Mouse (Mus musculus) lung, embryonic 15.5 days (tissue): Measurements from ENCODE around the gene Mif. TPM values are rescaled to one million over a fixed set of nuclear protein-coding genes. Genes with fewer than 3 reads are reported as not detected.
"Not testable (repeated sequence)": the region's sequence is repeated elsewhere in the genome, so short reads cannot be mapped to it uniquely, and the experiment has no call there.

Experiments used
- ATAC-seq: fragments of 200-750 bp; cut with Nextera tagmentation; 2 replicates; pipeline ENCODE4 v1.8.0; 2017; ENCODE audit warnings: moderate number of reproducible peaks, borderline replicate concordance; ENCODE audit not compliant: low FRiP score, low TSS enrichment; ENCODE audit errors: extremely low read depth
- H3K27ac ChIP-seq: fragments of 300-500 bp; sonication (generic); 2 replicates; pipeline ENCODE4 v1.5.1; 2015; ENCODE audit warnings: moderate library complexity, mild to moderate bottlenecking, inconsistent platforms
- H3K27me3 ChIP-seq: fragments of 300-500 bp; sonication (generic); 2 replicates; pipeline ENCODE4 v1.6.1; 2015; ENCODE audit warnings: inconsistent platforms
- H3K36me3 ChIP-seq: fragments of 300-500 bp; sonication (generic); 2 replicates; pipeline ENCODE4 v1.6.1; 2015; ENCODE audit warnings: inconsistent platforms
- H3K4me1 ChIP-seq: fragments of 300-500 bp; sonication (generic); 2 replicates; pipeline ENCODE4 v1.6.1; 2015; ENCODE audit warnings: inconsistent platforms
- H3K4me2 ChIP-seq: fragments of 300-500 bp; sonication (generic); 2 replicates; pipeline ENCODE4 v1.6.1; 2015; ENCODE audit warnings: inconsistent platforms, mild to moderate bottlenecking, moderate library complexity
- H3K4me3 ChIP-seq: fragments of 300-500 bp; sonication (generic); 2 replicates; pipeline ENCODE4 v1.5.1; 2015; ENCODE audit warnings: mild to moderate bottlenecking, inconsistent platforms
- H3K9ac ChIP-seq: fragments of 300-500 bp; sonication (generic); 2 replicates; pipeline ENCODE4 v1.6.1; 2015; ENCODE audit warnings: inconsistent platforms
- H3K9me3 ChIP-seq: fragments of 300-500 bp; sonication (generic); 2 replicates; pipeline ENCODE4 v1.6.1; 2016; ENCODE audit warnings: inconsistent platforms
- WGBS: fragments of 180-500 bp; shearing (Covaris S2); methylation state at CpG from one replicate; pipeline ENCODE4 v1.1.7; 2015; 5-methylcytosine and 5-hydroxymethylcytosine counted together
- polyA plus RNA-seq: library from polyadenylated mRNA; unstranded; fragments of >200 nt; fragmentation: Nextera tagmentation; extraction: Ambion mirVana; gene quantifications from 2 replicates; pipeline ENCODE4 v1.2.1, GENCODE M21; 2015

Mif gene
- polyA plus RNA-seq, 1 experiment from 2014 or later, result 1,625 TPM

GRCm38 (mm10) chr10:75887504-75887903, 27.5 kb upstream of the Mif start:
- H3K9ac ChIP-seq, result not testable (repeated sequence)
- peaks cover 12% of the 10 kb centered on the region; the same call in 1 of the 2 replicates for H3K4me1 ChIP-seq
- whole genome bisulfite sequencing, result 77% methylated on average over 5 of the region's 5 CpGs

DNA sequence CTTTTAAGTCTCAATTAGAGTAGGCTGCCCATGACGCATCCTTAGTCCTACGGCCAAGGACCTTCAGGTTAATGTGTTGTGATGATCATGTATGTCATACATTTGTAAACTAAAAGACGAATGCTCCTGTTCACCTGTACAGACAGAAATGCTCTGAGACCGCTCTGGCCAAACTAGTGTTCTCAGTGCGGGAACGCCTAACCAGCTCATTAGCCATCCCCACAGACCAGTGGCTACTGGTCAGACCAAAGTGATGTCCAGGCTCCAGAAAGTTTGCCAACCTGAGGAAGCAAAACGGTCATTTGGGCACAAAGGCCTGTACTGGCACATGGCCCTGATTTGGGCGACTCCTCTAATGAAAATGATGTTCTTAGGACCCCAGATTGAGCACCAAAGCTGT, 24.7 kb upstream of the Mif start:
- Histone ChIP-seq H3K4me3 (no peak overlapping the region), H3K9ac (no peak overlapping the region), H3K27ac (no peak overlapping the region), H3K36me3 (no peaks in the 10 kb centered on the region), H3K4me2 (no peak overlapping the region), H3K9me3 (no peaks in the 10 kb centered on the region), H3K27me3 (no peaks in the 10 kb centered on the region), H3K4me1 (peaks cover 19% of the 10 kb centered on the region; the same call in 1 of the 2 replicates)
- WGBS, result 91% methylated on average over 8 of the region's 8 CpGs
- no peak for ATAC-seq

More at GRCm38 (mm10) chr10:75887504-75887903, 27.5 kb upstream of the Mif start:
- not testable (repeated sequence) for H3K4me2 ChIP-seq, H3K9me3 ChIP-seq, H3K4me3 ChIP-seq, H3K36me3 ChIP-seq, H3K27ac ChIP-seq, ATAC-seq, H3K27me3 ChIP-seq

GRCm38 (mm10) chr10:75883232-75883552, 23.2 kb upstream of the Mif start:
- no peaks in the 10 kb centered on the region for H3K9me3 ChIP-seq
- no peaks in the 10 kb centered on the region for H3K27me3 ChIP-seq
- 0 out of 2 replicates have a peak overlapping the region, but pooled peaks have one; percentile 15 for H3K27ac ChIP-seq
- peak; percentile 32 for ATAC-seq
- 1% methylated on average over 10 of the region's 10 CpGs for WGBS
- H3K4me1 ChIP-seq, result peaks cover 13% of the 10 kb centered on the region; the same call in 1 of the 2 replicates
- H3K4me2 ChIP-seq, result peak overlapping the region; percentile 40
- H3K9ac ChIP-seq, result no peak overlapping the region
- no peaks in the 10 kb centered on the region for H3K36me3 ChIP-seq
- H3K4me3 ChIP-seq, result 0 out of 2 replicates have a peak overlapping the region, but pooled peaks have one; percentile 9

DNA sequence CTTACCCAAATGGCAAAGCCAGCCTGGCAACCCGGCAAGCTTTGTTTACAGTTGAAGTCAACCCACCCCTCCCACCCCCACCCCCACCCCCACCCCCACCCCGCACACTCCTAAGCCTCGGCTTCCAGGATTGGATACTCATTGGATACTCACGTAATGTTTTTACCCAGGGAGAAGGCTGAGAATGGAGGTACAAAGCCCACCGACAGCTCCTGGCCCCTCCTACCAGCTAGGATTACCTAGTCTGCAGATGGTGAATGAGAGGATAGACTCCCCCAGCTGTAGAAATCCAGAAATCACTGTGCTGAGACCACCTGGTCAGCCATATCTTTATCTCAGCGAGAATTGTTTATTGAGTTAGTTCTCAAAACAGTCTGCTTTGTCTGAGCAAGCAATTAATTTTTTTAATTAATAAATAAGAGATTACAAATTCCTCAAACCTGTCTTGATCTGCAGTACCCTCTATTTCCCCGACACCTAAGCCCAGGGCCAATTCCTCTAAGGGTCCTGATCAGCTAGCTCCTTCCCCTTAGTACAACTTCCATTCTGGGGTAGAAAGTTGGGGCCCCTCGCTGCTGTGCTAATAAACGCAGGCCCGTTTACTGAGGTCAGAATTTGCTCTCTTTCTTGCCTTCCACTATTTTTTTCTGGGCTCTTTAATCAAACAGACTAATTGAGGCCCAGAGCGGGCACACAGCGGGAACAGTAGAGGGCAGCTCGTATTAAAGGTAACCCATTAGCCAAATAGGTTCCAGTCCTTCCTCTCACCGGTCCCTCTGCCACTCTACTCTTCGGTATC, 22.6 kb upstream of the Mif start:
- H3K27me3 ChIP-seq, result no peaks in the 10 kb centered on the region
- H3K4me2 ChIP-seq, result peak overlapping the region; percentile 40
- no peak overlapping the region for H3K9ac ChIP-seq
- WGBS, result 7% methylated on average over 15 of the region's 15 CpGs
- no peaks in the 10 kb centered on the region for H3K36me3 ChIP-seq
- 0 out of 2 replicates have a peak overlapping the region, but pooled peaks have one; percentile 9 for H3K4me3 ChIP-seq
- no peaks in the 10 kb centered on the region for H3K9me3 ChIP-seq
- 0 out of 2 replicates have a peak overlapping the region, but pooled peaks have one; percentile 15 for H3K27ac ChIP-seq
- peaks cover 13% of the 10 kb centered on the region; the same call in 1 of the 2 replicates for H3K4me1 ChIP-seq
- no peak for ATAC-seq

GRCm38 (mm10) chr10:75881578-75882432, 21.8 kb upstream of the Mif start:
- 19% methylated on average over 20 of the region's 20 CpGs for WGBS
- peaks cover 13% of the 10 kb centered on the region; the same call in 1 of the 2 replicates for H3K4me1 ChIP-seq
- no peak overlapping the region for H3K4me2 ChIP-seq

GRCm38 (mm10) chr10:75880771-75881577, 20.9 kb upstream of the Mif start:
- Histone ChIP-seq H3K27ac (no peak overlapping the region; the same call in 1 of the 2 replicates), H3K27me3 (no peaks in the 10 kb centered on the region), H3K9ac (no peak overlapping the region), H3K36me3 (no peaks in the 10 kb centered on the region), H3K4me2 (no peak overlapping the region), H3K4me1 (peaks cover 13% of the 10 kb centered on the region; the same call in 1 of the 2 replicates), H3K9me3 (no peaks in the 10 kb centered on the region), H3K4me3 (no peak overlapping the region)
- ATAC-seq, result no peak
- 41% methylated on average over 6 of the region's 6 CpGs for WGBS

More at GRCm38 (mm10) chr10:75881578-75882432, 21.8 kb upstream of the Mif start:
- Histone ChIP-seq H3K9ac (no peak overlapping the region), H3K36me3 (no peaks in the 10 kb centered on the region), H3K9me3 (no peaks in the 10 kb centered on the region), H3K27me3 (no peaks in the 10 kb centered on the region), H3K4me3 (no peak overlapping the region), H3K27ac (no peak overlapping the region; the same call in 1 of the 2 replicates)
- ATAC-seq, result no peak

DNA sequence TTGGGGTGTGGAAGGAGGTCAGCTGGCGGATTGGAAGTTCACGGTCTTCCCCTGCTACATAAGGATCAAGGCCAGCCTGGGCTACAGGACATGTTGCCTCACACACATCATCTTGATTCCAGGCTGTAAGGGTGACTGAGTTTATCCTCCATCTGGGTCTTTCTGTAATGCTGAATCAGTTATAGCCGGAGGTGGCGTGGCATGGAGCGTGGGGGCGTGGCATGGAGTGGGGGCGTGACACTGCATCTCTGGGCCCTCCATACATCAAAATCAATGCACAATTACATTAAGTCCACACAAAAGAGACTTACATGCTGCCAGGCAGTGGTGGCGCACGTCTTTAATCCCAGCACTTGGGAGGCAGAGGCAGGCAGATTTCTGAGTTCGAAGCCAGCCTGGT, 20.3 kb upstream of the Mif start:
- Histone ChIP-seq H3K4me2 (no peak overlapping the region), H3K36me3 (no peaks in the 10 kb centered on the region), H3K9ac (no peak overlapping the region), H3K4me1 (peaks cover 13% of the 10 kb centered on the region; the same call in 1 of the 2 replicates), H3K27me3 (no peaks in the 10 kb centered on the region), H3K4me3 (no peak overlapping the region), H3K27ac (no peak overlapping the region), H3K9me3 (no peaks in the 10 kb centered on the region)
- 91% methylated on average over 10 of the region's 10 CpGs for whole genome bisulfite sequencing
- no peak for ATAC-seq

DNA sequence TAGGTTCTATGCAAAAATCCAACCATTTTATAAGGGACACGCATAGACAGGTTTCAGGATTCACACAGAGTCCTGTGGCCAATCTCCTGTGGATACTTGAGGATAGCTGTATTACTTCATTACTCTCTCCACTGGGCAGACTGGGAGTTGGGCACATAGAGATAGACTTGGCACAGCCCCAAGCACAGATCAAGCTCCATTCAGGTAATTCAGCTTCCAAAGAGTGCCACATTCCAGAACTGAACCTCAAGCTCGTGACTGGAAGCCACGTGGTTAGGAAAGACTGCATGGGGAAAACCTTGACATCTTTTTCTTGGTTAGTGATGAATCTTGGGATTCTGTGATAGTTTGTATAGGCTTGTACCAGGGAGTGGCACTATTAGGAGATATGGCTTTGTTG, 18.8 kb upstream of the Mif start:
- H3K9ac ChIP-seq, result no peak overlapping the region
- no peak overlapping the region for H3K27ac ChIP-seq
- H3K36me3 ChIP-seq, result no peaks in the 10 kb centered on the region
- 72% methylated on average over 3 of the region's 3 CpGs for WGBS
- no peaks in the 10 kb centered on the region for H3K9me3 ChIP-seq
- H3K4me2 ChIP-seq, result no peak overlapping the region
- ATAC-seq, result no peak
- H3K27me3 ChIP-seq, result no peaks in the 10 kb centered on the region
- H3K4me3 ChIP-seq, result no peak overlapping the region
- H3K4me1 ChIP-seq, result peaks cover 13% of the 10 kb centered on the region; the same call in 1 of the 2 replicates

- ATAC-seq, result no peak
- no peaks in the 10 kb centered on the region for H3K9me3 ChIP-seq
Observed at GRCm38 (mm10) chr10:75873543-75874170, 13.6 kb upstream of the Mif start.

GRCm38 (mm10) chr10:75872915-75873542, 13.0 kb upstream of the Mif start:
- no peak overlapping the region; the same call in 1 of the 2 replicates for H3K9ac ChIP-seq
- 2% methylated on average over 11 of the region's 11 CpGs for WGBS
- peaks cover 9% of the 10 kb centered on the region; the same call in 1 of the 2 replicates for H3K4me1 ChIP-seq
- peak; percentile 96 for ATAC-seq
- no peaks in the 10 kb centered on the region for H3K27me3 ChIP-seq
- H3K9me3 ChIP-seq, result no peaks in the 10 kb centered on the region
- 0 out of 2 replicates have a peak overlapping the region, but pooled peaks have one; percentile 0 for H3K27ac ChIP-seq
- no peaks in the 10 kb centered on the region for H3K36me3 ChIP-seq
- peak overlapping the region; percentile 62 for H3K4me2 ChIP-seq
- peak overlapping the region; percentile 41 for H3K4me3 ChIP-seq

More at GRCm38 (mm10) chr10:75873543-75874170, 13.6 kb upstream of the Mif start:
- Histone ChIP-seq H3K4me2 (peak overlapping the region; percentile 62), H3K36me3 (no peaks in the 10 kb centered on the region), H3K4me3 (no peak overlapping the region), H3K27me3 (no peaks in the 10 kb centered on the region), H3K4me1 (peaks cover 9% of the 10 kb centered on the region; the same call in 1 of the 2 replicates), H3K27ac (no peak overlapping the region), H3K9ac (no peak overlapping the region)
- WGBS, result 28% methylated on average over 10 of the region's 10 CpGs
